Mouse (Mus musculus): ENCODE results near the gene Aqp2.
A peak's percentile ranks its signal among the peaks of the same experiment; 100 is the strongest.

Gene Aqp2

DNA sequence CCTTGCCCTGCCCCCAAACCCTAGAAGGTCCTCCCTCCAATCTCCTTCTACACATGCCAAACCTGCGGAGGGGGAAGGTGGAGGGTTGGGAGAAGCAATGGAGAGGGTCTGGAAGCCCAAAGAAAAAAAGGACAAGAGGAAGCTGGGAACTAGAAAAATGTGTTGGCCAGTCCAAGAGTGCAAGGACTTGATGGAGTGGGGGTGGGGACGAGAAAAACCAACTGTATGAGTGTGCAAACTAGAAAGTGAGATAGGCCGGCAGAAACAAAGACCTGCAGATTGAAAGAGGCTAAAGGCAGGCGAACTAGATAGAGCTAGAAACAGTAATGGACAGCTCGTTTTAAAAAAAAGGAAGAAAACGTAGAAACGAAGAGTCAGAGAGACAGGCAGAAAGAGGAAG is 10.8 kb downstream of the Aqp2 start:
- no peak for ATAC-seq (ENCODE audit: insufficient number of reproducible peaks, low FRiP score, low TSS enrichment)

DNA sequence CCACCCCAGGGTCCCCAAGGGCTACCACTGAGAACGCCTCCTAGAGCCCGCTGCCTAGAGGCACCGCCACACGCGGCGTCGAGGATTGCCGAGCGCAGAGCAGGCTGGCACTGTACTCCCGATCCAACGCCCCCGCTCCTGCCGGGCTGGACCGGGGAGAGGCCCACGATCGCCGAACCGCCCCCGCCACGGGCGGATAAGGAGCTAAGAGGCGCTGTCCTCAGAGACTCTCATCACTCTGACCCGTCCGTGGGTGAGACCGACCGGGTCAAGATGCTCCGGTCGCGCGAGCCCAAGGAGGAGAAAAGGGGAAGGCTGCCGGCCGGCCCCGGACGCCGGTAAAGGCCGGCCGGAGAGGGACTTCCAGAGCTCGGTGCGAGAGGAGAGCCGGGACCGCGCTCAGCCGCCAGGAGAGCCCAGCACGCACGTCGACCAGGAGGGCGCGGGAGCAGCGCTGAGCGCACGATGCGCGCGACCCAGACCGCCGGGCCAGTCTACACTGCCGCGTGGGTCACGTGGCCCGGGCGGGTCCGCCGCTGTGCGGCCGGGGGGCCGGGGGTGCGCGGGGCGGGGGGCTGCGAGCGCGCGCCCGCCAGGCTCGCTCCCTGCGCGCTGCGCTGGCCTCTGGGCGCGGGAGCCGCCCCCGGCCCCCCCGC is 11.7 kb downstream of the Aqp2 start, which contains the start of gene Aqp5:
Gene Aqp5 (plus strand): TSS at position 354 of the 656 bp plus-strand sequence.
- no peak for ATAC-seq (ENCODE audit: insufficient number of reproducible peaks, low FRiP score, low TSS enrichment)

DNA sequence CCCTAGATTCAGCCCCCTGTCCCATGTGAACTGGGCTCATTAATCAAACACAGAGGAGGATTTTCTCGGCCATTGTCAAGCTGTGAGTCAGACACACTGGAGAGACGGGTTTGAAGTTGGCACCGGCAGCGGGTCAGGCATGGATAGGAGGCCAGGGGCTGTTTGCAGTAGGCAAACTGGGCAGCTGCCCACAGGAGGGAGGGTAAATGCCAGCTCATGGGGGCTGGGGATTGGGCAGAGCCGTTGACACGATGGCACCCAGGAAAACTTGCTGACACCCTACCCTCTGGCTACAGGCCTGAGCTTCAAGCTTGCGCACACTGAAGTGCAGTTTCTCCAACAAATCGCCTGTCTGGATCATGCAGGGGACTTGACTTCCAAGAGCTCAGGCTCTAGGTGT is 13.3 kb downstream of the Aqp2 start:
- no peak for ATAC-seq (ENCODE audit: insufficient number of reproducible peaks, low FRiP score, low TSS enrichment)

DNA sequence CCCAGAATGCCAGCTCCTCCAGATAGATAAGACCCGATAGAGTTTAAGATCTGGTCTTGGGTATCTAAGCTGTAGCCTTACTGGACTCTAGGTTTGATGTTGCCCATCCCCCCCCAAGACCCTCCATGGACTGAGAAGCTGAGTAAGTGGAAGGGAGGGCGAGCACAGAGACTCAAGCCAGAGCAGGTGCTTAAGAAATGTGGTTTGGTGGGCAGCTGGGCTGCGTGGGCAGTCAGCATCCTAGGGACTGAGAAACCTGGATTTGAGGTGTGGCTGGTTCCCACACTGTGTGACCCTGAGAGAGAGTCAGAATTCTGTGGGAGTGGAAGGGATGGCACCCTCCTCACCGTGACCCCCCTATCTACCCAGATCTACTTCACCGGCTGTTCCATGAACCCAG is 14.0 kb downstream of the Aqp2 start:
- ATAC-seq (ENCODE audit: insufficient number of reproducible peaks, low FRiP score, low TSS enrichment): no peak

DNA sequence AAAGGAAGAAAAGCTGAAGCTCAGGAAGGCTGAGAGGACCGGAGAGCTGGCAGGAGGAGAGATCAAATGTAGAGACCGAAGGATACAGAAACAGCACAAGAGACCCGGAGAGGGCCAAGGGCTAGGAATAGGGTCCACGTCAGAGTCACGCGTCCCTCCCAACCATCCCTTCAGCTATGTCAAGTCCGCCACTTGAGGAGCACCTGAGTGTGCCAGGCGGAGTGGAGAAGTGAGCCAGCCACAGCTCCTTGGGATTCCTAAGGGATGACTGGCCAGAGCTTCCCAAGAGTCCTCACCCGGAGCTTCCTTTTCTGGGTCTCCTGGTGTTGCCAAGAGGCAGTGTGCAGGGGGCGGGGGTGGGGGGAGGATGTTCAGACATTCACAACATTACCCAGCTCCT is 16.1 kb downstream of the Aqp2 start:
- ATAC-seq (ENCODE audit: insufficient number of reproducible peaks, low FRiP score, low TSS enrichment): no peak

- peak; percentile 67 for ATAC-seq (ENCODE audit: insufficient number of reproducible peaks, low FRiP score, low TSS enrichment)
These were observed 17.3 kb downstream of the Aqp2 start for GRCm38 (mm10) chr15:99596056-99596687.

DNA sequence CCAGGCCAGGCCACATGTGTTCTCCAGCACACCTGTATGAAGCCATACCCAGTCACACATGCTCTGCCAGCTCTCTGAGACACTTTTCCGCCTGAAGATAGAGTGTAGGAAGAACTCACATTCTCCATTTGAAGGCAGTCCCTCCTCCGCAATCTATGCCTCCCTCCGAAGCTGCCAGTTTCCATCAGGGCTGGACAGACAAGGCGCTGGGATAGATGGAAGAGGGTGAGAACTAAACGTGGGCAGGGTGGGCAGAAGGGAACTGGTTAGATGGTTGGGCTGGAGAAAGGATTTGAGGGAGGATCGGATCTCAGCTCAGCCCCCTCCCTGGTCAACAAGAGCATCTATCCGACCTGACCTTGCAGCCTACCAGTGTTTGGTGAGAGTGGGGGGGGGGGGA is 18.0 kb downstream of the Aqp2 start:
- no peak for ATAC-seq (ENCODE audit: insufficient number of reproducible peaks, low FRiP score, low TSS enrichment)

GRCm38 (mm10) chr15:99597596-99597995 is 18.7 kb downstream of the Aqp2 start:
- ATAC-seq (ENCODE audit: insufficient number of reproducible peaks, low FRiP score, low TSS enrichment): no peak

DNA sequence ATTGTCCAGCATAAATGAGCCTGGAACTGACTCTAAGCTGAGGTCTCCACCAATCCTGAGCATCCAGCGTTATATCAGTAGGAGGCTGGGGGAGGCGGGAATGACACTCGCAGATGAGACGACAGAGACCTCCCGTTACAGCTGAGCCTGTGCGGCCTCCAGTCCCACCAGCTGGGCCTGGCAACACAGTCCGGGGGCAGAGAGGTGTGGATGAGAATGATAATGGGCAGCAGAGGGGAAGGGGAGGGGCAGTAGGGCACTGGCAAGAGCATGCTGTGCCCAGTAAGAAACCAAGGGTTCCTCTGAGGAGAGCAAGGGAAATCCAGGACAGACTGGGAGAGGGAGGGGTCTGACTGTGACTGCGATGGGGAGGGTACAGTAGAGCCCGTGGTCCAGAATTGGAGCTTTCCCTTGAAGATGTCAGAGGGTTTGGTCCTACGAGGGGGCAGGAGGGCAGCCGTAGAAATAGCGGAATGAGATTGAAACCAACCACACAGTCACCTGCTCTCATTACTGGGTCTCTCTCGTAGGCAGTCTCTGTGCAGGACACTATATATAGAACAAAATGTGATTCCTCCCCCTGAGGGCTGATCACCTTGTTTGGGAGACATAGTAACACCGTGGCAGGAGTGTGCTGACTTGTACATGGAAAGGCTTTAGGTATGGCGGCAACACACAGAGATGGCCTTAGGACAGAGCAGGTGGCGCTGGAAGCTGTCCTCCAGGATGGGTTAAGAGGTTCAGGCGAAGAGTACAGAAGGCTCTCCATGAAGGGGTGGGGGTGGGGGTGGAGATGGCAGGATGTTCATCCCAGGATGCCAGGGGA is 20.6 kb downstream of the Aqp2 start:
- no peak for ATAC-seq (ENCODE audit: insufficient number of reproducible peaks, low FRiP score, low TSS enrichment)

DNA sequence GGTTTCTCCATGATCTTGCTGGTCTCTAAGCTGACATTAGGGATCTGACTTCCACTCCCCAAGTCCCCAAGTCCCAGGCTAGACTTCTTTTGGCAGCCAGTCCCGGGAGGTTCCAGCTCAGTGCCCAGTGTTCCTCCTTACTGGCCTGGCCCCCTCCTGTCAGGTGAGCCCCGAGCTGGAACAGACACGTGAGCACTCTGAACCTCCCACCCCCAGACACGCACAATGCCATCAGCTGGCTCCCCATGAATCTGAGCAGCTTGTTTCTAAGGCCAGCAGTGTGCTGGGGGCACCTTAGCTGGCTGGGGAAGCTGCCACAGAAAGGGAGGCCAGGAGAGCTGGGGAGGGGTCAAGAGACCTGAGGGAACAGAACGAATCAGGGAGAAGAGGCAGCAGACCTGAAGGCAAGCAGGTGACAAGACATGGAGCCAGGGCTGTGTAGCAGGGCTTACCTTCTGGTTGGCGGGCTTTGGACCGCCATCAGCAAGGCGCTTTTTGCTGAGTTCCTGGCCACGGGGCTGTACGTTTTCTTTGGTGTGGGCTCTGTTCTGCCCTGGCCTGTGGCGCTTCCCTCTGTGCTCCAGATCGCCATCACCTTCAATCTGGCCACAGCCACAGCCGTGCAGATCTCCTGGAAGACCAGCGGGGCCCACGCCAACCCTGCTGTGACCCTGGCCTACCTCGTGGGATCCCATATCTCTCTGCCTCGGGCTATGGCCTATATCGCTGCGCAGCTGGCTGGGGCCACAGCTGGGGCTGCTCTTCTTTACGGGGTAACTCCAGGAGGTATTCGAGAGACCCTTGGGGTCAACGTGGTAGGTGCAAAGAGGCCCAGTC is 22.3 kb downstream of the Aqp2 start, which contains the start of gene Aqp6:
Gene Aqp6 (plus strand): TSS at position 415 of the 837 bp plus-strand sequence.
- peak; percentile 28; the same call in 1 of the 2 replicates for ATAC-seq (ENCODE audit: insufficient number of reproducible peaks, low FRiP score, low TSS enrichment)

- peak; percentile 72 for ATAC-seq (ENCODE audit: insufficient number of reproducible peaks, low FRiP score, low TSS enrichment)
These were observed 22.9 kb downstream of the Aqp2 start for GRCm38 (mm10) chr15:99601823-99602120.

GRCm38 (mm10) chr15:99602206-99602820 is 23.5 kb downstream of the Aqp2 start:
- ATAC-seq (ENCODE audit: insufficient number of reproducible peaks, low FRiP score, low TSS enrichment): peak; percentile 13; the same call in 1 of the 2 replicates

DNA sequence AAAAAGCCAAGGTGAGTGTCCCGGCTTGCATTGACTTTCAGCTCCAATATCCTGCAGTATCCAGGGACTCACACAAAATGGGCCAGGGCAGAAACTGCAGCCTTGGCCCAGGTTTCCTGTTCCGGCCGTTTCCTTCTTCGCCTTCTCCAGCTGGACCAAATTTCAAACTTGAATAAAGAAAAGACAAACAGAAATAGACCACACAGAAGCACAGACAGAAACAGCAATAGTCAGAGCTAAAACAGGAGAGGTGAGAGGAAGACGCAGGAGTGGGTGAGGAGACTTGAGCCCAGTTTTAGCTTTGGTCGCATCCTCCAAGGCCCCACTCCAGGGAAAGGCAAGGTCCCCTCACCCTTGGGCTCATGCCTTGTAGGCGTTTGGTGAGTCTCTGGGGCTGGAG is 24.4 kb downstream of the Aqp2 start:
- no peak for ATAC-seq (ENCODE audit: insufficient number of reproducible peaks, low FRiP score, low TSS enrichment)

DNA sequence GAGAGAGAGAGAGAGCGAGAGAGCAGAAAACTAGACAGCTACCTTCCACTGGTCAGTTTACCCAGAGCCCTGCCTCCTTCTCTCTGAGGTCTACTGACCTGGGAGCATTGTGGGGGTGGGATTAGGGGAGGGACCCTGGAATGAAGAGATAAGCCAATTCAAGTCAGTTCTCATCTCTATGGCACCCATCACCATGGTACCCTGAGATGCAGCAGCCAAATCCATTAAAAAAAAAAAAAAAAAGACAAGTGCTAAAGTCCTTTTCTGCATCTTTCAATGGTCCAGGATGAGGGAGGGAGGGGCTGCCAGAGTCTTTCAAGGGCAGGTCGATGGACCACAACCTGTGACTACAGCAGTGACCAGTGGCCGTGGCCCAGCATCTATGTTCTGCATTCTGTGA is 26.7 kb downstream of the Aqp2 start:
- ATAC-seq (ENCODE audit: insufficient number of reproducible peaks, low FRiP score, low TSS enrichment): no peak

DNA sequence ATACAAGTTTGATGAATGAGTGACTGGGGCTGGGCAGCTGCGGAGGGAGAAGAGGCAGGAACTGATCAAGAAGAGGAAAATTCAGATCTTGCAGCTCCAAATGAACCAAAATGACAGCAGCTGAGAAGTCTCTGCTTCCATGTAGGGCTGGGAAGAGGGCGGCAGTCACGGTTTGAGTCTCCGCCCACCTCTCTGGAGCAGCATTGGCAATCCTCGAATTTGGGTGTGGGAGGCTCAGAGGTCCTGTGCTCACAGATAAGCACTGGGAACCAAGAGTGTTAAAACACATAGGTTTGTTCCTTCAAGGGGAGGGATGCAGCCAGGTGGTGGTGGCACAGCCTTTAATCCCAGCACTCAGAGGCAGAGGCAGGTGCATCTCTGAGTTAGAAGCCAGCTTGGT is 27.7 kb downstream of the Aqp2 start:
- no peak for ATAC-seq (ENCODE audit: insufficient number of reproducible peaks, low FRiP score, low TSS enrichment)

DNA sequence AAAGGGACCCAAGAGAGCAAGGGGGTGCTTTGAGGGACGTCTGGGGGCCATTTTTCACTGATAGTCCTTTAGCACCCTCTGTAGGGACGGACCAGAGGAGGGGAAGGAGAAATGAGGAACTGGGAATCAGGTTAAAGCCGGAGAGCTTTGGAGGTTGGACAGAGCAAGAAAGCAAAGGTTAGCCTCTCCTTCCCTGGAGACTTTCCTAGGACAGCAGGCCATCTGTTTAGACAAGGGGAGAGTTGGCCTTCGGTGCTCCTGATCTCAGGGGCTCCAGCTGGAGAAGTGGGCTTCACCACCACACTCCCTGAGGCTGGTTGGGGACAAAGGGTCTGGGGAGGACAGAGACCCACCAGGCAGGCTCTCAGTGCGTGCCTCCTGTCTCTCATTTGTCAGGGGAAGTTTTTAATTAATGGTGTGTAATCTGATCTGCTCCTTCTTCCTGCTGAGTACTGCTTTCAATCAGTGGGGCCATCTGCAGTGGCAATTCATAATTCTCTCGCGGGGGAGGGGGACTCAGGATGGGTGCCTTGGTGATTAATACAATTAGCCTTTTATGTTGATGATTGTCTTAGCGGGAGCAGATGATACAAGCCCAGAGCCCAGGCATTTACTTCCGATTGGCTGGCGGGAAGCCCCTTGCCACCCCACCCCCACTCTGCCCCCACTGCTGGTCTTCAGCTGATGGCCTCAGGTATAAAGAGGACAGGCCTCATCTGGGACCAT is 28.7 kb downstream of the Aqp2 start:
- peak; percentile 7; the same call in 1 of the 2 replicates for ATAC-seq (ENCODE audit: insufficient number of reproducible peaks, low FRiP score, low TSS enrichment)

GRCm38 (mm10) chr15:99608382-99609125 is 29.7 kb downstream of the Aqp2 start:
- ATAC-seq (ENCODE audit: insufficient number of reproducible peaks, low FRiP score, low TSS enrichment): no peak

GRCm38 (mm10) chr15:99611563-99611962 is 32.7 kb downstream of the Aqp2 start:
- ATAC-seq (ENCODE audit: insufficient number of reproducible peaks, low FRiP score, low TSS enrichment): no peak

GRCm38 (mm10) chr15:99614273-99614672 is 35.4 kb downstream of the Aqp2 start:
- ATAC-seq (ENCODE audit: insufficient number of reproducible peaks, low FRiP score, low TSS enrichment): 0 out of 2 replicates have a peak, but pooled peaks have one; percentile 15
